Mouse (Mus musculus): ENCODE results near the gene Zfp993.
"Not testable (repeated sequence)": the region's sequence is repeated elsewhere in the genome, so short reads cannot be mapped to it uniquely, and the experiment has no call there.

The Zfp993 gene

DNA sequence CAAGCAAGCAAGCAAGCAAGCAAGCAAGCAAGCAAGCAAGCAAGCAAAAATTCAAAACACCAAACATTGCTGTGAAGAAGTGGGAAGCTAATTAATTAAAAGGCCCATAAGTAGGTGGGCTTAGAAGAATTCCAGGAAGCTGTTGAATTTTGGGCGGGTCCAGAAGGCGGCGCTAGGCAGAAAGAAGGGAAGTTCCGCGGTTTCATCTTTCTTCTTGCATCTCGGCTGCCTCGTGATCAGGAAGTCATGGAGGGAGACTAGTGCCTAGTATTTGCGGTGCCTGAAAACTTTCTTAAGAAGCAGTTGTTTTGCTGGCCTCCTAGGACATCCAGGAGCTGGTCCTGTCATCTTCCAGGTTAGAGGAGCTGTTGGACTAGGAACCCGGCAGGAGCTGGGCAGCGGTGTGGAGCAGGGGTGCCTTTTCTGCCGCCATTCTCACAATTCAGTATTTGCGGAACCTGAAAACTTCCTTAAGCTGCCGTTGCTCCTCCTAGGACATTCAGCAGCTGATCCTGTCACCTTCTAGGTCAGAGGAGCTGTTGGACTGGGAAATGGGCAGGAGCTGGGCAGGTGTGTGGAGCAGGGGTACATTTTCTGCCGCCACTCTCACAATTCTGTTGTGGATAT, at the start of gene Zfp993:
TSS of gene Zfp993 (plus strand) at position 188 of the 627 bp plus-strand sequence.
- not testable (repeated sequence) for DNase-seq (ENCODE audit: low read depth, low spot score)

DNA sequence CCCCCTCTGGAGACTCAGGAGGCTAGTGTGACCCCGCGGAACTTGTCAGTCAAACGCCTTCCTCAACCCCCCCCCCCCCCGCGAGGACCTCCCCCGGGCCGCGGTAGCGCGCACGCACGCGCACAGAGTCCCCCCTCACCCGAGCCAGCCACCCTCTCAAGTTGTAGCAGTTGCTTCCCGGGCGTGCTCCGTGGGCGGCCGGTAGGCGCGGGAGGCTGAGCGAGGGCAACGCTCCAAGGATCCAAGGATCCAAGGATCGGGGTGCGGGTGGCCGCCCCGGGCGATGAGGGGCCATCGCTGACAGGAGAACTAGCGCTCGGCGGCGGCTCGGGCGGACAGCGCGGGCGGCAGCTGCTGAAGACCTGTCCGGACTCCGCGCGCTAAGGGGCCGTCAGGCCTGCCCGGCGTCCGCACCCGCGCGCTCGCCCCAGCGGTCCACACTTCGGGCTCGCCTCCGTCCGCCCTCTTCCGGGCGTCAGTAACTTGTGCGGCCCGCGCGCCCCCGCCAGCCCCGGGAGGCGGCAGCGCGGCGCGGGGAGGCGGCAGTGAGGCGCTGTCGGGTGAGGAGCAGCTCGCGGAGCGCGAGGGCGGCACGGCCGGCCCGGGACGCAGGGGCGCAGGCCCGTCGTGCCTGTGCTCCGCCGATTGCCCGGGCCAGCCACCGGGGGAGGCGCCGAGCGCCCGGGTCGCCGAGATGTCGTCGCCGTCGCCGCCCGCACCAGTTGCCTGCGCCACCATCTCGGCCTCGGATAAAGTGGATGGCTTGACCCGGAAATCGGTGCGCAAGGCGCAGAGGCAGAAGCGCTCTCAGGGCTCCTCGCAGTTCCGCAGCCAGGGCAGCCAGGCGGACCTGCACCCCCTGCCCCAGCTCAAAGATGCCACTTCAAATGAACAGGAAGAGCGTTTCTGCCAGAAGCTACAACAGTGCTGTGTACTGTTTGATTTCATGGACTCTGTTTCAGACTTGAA, 30.6 kb upstream of the Zfp993 start:
- DNase-seq (ENCODE audit: low read depth, low spot score) = not testable (repeated sequence)

DNA sequence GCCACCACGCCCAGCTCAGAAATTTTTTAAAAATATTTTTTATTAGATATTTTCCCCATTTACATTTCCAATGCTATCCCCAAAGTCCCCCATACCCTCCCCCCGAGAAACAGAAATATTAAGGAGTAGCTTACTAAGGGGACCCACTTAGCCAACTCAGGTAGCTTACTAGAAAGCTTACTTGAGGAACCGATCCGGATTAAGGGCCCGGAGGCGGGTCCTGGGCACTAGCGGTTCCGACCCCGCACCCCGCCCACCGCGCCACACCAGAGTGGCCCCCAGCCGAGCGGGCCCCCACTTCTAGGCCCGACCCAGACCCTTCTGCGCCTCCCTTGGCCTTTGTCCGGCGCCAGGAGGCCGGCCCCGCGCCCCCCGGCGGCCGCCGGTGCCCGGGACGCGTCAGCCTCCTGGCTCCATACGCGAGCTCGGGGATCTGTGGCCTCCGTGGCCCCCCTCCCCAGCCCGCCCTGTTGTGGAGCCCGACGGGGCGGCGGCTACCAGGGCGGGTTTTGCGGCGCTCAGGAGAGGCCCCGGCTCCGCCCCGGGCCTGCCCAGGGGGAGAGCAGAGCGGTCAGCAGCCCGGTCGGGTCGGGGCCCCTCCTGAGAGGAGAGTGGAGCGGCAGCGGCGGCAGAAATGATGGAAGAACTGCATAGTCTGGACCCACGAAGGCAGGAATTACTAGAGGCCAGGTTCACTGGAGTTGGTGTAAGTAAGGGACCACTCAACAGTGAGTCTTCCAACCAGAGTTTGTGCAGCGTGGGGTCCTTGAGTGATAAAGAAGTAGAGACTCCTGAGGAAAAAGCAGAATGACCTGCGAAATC, 7.0 kb upstream of the Zfp993 start:
- not testable (repeated sequence) for DNase-seq (ENCODE audit: low read depth, low spot score)

DNA sequence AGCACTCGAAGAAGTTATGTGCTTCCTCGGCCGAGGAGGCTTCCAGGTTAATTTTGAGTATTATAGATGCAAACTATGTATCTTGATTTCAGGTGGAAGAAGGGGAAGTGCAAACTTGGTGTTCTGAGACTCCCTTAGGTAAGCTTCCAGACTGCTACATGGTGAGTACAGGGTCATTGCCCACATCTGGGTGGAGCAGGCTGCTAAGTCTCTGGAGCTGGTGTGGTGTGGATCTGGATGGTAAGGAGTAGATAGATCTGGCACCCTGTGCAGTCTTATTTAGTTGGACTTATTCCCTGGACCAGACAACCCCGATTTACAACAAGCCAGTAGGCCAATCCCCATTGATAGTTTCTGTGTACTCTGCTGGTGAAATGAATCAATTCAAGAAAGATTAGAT, 33.6 kb downstream of the Zfp993 start:
- not testable (repeated sequence) for DNase-seq (ENCODE audit: low read depth, low spot score)

- DNase-seq (ENCODE audit: low read depth, low spot score) = not testable (repeated sequence)
Measured at GRCm38 (mm10) chr4:146649641-146650040, 38.9 kb downstream of the Zfp993 start.

DNA sequence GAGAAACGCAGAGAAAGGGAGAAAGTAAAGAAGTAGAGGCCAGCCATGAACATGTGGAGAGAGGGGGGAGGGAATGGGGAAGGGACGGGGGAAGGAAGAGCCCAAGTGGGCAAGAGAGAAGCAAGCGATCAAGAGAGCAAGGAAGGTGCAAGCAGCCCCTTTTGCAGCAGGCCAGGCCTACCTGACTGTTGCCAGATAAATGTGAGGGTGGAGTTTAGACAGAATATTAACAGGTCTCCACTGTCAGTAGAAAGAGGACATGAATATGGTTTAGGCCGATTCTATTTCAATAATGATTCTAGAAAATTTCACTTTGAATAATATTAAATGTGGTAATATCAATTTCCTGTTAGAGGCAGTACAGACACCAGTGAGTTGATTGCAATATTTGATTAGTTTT, 39.4 kb downstream of the Zfp993 start:
- DNase-seq (ENCODE audit: low read depth, low spot score) = not testable (repeated sequence)

DNA sequence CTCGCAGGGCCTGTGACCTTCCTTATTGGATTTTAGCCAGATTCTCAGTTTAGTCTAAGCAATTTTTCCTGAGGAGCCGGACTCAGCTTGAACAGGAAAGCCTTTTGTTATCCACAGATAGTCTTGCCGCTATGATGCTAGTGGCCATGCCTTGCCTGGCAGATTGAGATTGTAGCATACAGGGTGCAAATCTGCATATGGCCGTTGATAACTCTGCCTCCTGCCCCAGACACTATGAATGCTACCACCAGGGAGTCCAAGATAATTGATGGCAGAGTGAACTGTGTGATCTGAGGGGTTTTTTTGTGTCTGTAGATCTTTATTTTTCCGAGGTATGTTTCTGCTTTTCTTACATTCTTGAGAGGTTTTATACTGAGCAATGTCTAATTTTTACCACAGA, 39.9 kb downstream of the Zfp993 start:
- not testable (repeated sequence) for DNase-seq (ENCODE audit: low read depth, low spot score)

Data from CD4-positive, CD25-positive, alpha-beta regulatory T cell, adult 2 months (primary cell).